Mouse (Mus musculus) adrenal gland, adult (tissue): ENCODE measurements around the gene Plekhh3.

Experiments used
- DNase-seq, 2 experiments: peaks; one replicate each; pipeline ENCODE4 v3.0.0; 2022 to 2023; ENCODE audit warnings: low spot score in 1 of 2; ENCODE audit not compliant: inconsistent age in 2 of 2

The Plekhh3 gene

GRCm38 (mm10) chr11:101154648-101155047, 16.5 kb downstream of the Plekhh3 start:
- DNase-seq = no peak

- no peak for DNase-seq
Measured at GRCm38 (mm10) chr11:101152825-101153224, 18.3 kb downstream of the Plekhh3 start.

DNA sequence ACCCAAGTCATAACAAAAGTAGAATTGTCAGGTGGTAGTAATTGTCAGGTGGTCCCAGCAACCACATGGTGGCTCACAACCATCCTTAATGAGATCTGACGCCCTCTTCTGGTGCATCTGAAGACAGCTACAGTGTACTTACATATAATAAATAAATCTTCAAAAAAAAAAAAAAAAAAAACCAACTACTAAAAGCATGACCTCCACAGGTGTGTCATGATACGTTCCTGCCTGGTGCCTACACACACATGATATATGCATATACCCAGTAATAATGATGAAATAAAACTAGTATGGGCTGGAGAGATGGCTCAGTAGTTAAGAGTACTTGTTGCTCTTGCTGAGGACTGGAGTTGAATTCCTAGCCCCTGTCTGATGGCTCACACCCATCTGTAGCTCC, 20.1 kb downstream of the Plekhh3 start:
- DNase-seq = no peak

DNA sequence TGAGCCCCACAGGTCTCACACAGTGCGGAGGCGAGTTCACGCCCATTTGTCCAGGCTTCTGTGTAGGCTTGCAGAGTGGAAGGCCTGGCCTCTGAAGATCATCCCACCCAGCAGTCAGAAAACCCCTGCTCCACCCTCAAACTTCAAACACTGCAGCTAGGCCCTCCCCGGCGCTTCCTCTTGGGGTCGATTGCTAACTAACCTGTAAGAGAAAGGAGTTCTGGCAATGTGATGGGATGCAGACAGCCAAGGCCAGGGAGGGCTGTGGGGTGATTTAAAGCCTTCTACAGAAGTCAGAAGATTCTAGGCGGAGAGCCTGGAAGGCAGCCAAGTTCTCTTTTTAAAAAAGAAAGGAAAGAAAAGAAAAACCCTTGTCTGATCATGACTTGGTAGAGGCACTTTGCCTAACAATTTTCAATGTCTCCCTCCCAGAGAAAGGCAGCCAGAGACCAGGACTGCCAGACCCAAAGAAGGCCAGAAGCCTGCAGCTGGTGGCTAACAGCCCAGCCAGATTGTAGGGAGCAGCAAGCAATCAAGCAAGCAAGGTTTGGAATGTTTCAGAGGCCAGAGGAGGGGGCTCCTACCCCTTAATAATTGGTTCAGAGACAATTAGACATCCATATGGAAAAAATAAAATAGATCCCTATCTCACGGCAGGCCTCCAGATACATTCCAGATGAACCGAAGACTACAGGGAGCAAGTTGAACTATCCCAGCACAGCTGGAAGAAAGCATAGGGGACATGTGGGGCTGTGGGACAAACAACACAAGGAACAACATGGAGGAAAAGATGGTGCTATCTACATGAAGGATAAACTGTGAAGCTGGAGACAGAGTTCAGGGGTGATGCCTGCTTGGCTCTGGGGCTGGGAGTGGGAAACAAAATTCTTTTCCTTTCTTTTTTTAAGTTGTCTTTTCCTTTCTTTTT, 21.7 kb downstream of the Plekhh3 start:
- DNase-seq = peak; percentile 64 to 88

DNA sequence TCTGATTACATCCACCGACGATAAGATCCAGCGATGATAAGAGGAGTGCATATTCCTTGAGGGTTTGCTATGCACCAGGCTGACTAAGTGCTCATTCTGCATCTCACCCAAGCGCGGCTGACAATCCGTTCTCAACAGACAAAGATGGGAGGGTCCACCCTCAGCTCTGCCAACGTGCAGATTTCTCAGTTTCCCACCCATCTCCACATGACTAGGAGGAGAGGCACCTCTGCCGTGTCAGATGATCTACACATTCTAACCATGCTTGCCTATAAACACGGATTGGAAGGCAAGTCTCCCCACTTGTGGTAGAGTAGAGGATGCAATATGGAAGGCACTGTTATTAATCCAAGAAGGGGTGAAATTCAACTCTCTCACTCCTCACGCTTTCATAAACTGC, 22.4 kb downstream of the Plekhh3 start:
- DNase-seq = no peak

DNA sequence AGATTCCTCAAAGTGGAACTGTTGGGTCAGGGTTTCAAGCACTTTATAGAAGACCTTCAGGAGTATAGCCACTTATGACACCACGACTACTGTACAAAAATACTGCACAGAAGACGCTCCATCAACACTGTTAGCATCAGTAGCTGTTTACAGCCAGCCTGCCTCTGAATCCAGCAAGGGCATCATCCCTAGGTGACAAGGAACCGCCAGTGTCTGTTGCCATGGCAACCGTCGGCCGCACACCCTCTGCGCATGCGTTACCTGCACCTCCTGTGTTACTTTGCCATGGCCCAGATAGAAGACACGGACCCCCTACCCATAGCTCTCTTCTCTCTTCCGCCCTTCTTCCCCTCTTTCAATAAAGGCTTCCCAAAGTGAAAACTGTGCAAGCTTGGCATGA, 24.8 kb downstream of the Plekhh3 start:
- no peak for DNase-seq

- DNase-seq = peak in 1 of 2 experiments; percentile 81
Measured at GRCm38 (mm10) chr11:101143338-101144225, 27.6 kb downstream of the Plekhh3 start.

GRCm38 (mm10) chr11:101142215-101142967, 28.8 kb downstream of the Plekhh3 start:
- DNase-seq = no peak

DNA sequence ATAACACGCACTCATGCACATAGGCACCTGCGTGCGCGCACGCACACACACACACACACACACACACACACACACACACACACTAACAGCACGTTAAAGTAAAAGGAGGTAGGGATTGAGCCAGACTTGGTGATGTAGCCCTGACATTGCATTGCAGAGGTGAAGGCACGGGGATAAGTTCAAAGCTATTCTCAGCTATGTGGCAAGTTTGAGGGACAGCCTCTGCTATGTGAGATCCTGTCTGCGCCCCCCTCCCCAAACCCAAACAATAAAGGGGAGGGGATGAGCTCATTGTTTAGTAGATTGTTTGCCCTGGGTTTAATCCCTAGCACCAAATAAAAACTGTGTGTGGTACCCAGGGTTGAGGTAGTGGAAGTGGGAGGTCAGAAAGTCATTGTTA, 30.1 kb downstream of the Plekhh3 start:
- no peak for DNase-seq

GRCm38 (mm10) chr11:101140164-101140819, 30.9 kb downstream of the Plekhh3 start:
- DNase-seq = peak in 1 of 2 experiments; percentile 65

DNA sequence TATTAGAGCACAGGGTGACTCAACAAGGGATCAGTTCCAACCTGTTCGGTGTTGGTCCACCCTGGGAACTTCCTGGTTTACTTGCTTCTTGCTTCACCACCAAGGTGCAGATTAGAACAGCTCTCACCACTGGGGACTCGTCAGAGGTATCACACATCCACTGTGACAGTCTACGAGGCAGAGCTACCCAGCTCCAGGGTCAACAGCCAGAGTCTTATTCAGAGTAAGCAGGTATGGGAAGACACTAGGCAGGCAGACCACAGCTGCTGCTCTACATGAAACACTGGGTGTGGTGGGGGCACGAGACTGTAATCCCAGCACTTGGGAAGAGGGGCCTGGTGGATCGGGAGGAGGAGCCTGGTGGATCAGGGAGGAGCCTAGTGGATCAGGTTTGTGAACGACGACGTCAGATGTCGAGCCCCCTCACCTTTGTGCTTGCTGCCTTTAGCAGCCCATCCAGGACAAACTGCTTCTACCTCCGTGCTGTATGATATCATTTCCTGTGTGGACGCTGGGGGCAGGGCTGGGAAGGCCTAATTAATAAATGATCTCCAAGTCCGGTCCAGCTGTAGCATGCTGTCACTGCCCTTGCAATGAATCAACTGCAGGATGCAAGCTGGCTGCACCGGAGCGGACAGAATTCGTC, 32.5 kb downstream of the Plekhh3 start:
- DNase-seq = peak; percentile 67 to 86

DNA sequence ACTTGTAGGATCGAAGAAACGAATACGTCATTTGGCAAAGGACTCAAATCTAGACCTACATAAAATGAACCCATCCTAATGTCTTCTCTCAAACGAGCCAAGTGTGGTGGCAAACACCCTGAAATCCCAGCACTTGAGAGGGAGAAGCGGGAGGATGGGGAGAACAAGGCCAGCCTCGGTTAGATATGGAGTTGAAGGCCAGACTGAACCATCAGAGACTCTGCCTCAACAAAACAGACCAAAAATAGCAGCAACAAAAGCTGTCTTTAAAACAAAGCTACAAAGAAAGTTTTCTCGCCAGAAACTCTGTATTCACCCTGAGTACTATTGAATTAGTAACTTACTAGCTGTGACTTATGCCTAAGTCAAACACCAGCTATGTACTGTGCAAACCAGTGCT, 34.2 kb downstream of the Plekhh3 start:
- peak in 1 of 2 experiments; percentile 64 for DNase-seq

GRCm38 (mm10) chr11:101134217-101134865, 36.8 kb downstream of the Plekhh3 start:
- DNase-seq = peak; percentile 66 to 96

DNA sequence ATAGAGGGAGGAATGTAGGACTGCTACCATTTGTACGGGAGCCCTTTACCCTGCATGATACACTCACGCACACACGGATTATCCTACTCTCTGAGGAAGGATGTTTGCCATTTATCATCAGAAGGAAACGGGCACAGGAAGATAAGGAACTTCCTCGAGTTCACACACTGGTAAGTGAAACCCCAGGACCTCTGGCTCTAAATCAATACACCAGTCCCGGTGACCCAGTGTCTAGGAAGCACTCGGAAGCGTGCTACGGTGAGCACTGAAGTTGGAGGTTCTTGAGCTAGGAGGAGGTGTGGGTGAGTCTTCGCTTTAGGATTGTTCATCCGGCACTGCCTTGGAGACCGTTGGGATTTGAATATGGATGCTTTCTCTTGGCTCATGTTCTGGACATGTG, 38.1 kb downstream of the Plekhh3 start:
- peak in 1 of 2 experiments; percentile 61 for DNase-seq

GRCm38 (mm10) chr11:101131701-101132100, 39.5 kb downstream of the Plekhh3 start:
- peak in 1 of 2 experiments; percentile 57 for DNase-seq

- peak in 1 of 2 experiments; percentile 50 for DNase-seq
Measured at GRCm38 (mm10) chr11:101131187-101131586, 40.0 kb downstream of the Plekhh3 start.

- peak in 1 of 2 experiments; percentile 66 for DNase-seq
Measured at GRCm38 (mm10) chr11:101130056-101130756, 40.9 kb downstream of the Plekhh3 start.

DNA sequence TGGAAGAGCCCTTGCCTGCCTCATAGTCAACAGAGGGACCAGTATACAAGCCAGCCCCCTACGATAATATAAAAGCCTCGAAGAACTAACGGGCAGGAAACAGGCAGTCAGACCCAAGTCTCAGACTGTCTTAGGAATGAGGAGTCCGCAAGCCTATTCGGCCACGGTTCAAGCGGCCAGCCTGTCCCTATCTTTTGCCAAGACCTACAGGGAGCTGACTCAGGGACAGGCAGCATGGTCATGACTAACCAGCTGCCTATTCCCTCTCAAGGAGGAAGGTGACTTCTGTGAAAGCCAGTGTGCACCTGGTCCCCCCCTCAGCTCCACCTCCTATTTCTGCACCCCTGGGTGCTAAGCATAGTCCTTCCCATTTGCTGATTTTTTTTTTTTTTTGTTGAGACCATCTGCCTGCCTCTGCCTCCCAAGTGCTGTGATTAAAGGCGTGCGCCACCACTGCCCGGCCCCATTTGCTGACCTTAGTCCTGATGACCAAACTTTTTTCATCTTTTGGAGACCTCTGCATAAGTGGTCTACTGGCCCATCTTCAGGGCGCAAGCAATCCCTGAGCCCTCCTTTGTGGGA, 42.1 kb downstream of the Plekhh3 start:
- DNase-seq = peak; percentile 37 to 70
